Mouse (Mus musculus) layer of hippocampus, postnatal 14 days (tissue): ENCODE results near the gene Grin2a. TPM values are rescaled to one million over a fixed set of nuclear protein-coding genes. Genes with fewer than 3 reads are reported as not detected.

Experiments used
- DNase-seq, 2 experiments: peaks; one replicate each; pipeline ENCODE4 v3.0.0; 2021 to 2022; ENCODE audit warnings: low spot score in 2 of 2, mixed read lengths in 1 of 2
- total RNA-seq, 2 experiments: library from RNA; stranded (reverse); gene quantifications; 2 replicates each; pipeline ENCODE4 v1.2.3; 2021

The Grin2a gene
- total RNA-seq, 2 experiments from 2014 or later, result 273 to 305 TPM

GRCm38 (mm10) chr16:9978173-9978572 is 17.2 kb downstream of the Grin2a start:
- no peak for DNase-seq

GRCm38 (mm10) chr16:9972705-9973104 is 22.7 kb downstream of the Grin2a start:
- peak in 1 of 2 experiments; percentile 82 for DNase-seq

GRCm38 (mm10) chr16:9964469-9964868 is 30.9 kb downstream of the Grin2a start:
- no peak for DNase-seq

GRCm38 (mm10) chr16:9962482-9962881 is 32.9 kb downstream of the Grin2a start:
- DNase-seq, result no peak

GRCm38 (mm10) chr16:9959340-9959739 is 36.0 kb downstream of the Grin2a start:
- no peak for DNase-seq

GRCm38 (mm10) chr16:9954266-9954665 is 41.1 kb downstream of the Grin2a start:
- no peak for DNase-seq

- DNase-seq, result no peak
These were observed 41.9 kb downstream of the Grin2a start for GRCm38 (mm10) chr16:9953396-9953831.

- DNase-seq, result no peak
These were observed 46.1 kb downstream of the Grin2a start for GRCm38 (mm10) chr16:9949250-9949649.

GRCm38 (mm10) chr16:9947430-9947829 is 47.9 kb downstream of the Grin2a start:
- DNase-seq, result no peak

GRCm38 (mm10) chr16:9944836-9945235 is 50.5 kb downstream of the Grin2a start:
- no peak for DNase-seq

- no peak for DNase-seq
These were observed 53.9 kb downstream of the Grin2a start for GRCm38 (mm10) chr16:9941306-9941930.

GRCm38 (mm10) chr16:9940716-9941115 is 54.6 kb downstream of the Grin2a start:
- DNase-seq, result no peak

GRCm38 (mm10) chr16:9910672-9911071 is 84.7 kb downstream of the Grin2a start:
- peak in 1 of 2 experiments; percentile 42 for DNase-seq

- no peak for DNase-seq
These were observed 86.1 kb downstream of the Grin2a start for GRCm38 (mm10) chr16:9909225-9909624.

- no peak for DNase-seq
These were observed 90.9 kb downstream of the Grin2a start for GRCm38 (mm10) chr16:9904443-9904842.

- peak in 1 of 2 experiments; percentile 39 for DNase-seq
These were observed 92.5 kb downstream of the Grin2a start for GRCm38 (mm10) chr16:9902680-9903463.

GRCm38 (mm10) chr16:9901433-9901832 is 93.9 kb downstream of the Grin2a start:
- no peak for DNase-seq

- DNase-seq, result no peak
These were observed 94.4 kb downstream of the Grin2a start for GRCm38 (mm10) chr16:9900996-9901395.

- DNase-seq, result no peak
These were observed 95.2 kb downstream of the Grin2a start for GRCm38 (mm10) chr16:9900196-9900595.

GRCm38 (mm10) chr16:9899176-9899575 is 96.2 kb downstream of the Grin2a start:
- DNase-seq, result no peak

GRCm38 (mm10) chr16:9895581-9895980 is 99.8 kb downstream of the Grin2a start:
- no peak for DNase-seq

- no peak for DNase-seq
These were observed 109.2 kb downstream of the Grin2a start for GRCm38 (mm10) chr16:9886155-9886554.

- no peak for DNase-seq
These were observed 111.2 kb downstream of the Grin2a start for GRCm38 (mm10) chr16:9884141-9884540.
